Mouse (Mus musculus): ENCODE results near the gene Scn2a.

Scn2a gene
- long read RNA-seq, experiment 1: 0 reads
- long read RNA-seq, experiment 2, partial matches to known transcripts: 1 of 1 reads
- long read RNA-seq, experiment 2, other reads (novel, unspliced or antisense): 0 of 1 reads

DNA sequence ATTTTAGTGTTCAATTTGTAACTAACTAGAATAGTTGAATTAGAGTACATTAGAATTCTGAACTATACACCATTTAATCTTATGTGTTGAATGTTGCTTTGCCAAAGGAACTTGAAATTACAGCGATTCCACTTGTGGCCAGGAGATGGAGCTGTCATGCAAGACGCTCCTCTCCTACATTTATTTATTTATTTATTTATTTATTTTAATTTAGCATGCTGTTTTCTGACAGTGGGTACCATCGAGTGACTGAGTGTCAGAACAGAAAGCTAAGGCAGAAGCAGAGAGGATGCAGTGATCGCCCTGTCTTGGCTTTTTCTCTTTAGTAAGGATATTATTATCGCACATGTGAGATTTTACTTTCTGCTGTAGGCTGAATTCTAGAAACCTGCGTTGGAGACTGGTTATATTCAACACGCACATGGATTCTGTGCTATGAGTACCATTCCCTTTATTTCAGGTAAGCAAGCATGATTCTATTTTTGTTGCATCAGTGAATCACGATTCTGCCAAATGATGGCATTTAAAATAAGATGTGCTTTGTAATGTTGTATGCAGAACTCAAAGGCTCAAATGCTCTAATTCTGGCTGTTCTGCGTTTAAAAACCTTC is at the start of gene Scn2a:
TSS of gene Scn2a (plus strand) at position 216 of the 611 bp plus-strand sequence.
- intact Hi-C loops (cut with DNase I): no loop called here

DNA sequence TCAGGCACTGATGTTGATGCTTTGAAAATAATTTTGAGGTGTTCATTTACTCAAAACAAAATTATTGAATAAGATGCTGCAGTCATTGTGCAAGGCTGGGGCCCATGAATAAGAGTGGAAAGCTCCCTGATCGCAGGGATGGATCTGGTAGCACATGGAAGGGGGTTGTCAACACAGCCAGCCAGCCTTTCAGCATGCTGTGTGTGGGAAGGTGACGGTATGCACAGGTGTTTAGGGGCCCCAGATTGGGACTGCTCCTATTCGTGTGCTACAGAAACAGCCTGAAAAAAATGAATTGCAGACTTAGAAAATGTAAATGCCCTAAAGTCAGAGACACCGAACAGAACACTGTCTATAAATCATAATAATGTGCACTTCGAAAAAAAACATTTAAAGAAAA is 32.9 kb upstream of the Scn2a start:
- intact Hi-C loops (cut with DNase I): no loop called here

DNA sequence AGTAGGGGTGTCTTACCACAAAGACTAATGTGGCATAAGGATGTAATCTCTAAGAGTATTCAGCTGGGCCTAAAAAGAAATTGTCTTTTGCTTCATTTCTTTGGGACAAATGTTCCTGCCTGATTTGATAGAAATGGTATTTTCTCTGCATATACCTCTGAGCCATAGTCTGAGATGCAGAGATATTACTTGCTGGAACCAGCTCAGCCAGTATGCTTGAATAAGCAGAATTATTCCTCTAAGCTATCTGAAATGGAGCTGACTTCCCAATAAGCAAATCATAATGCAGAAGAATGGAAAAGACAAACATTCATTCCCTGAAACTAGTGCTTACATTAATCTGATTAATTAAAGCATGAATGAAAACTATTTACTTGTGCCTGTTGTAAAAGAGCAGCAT is 12.8 kb upstream of the Scn2a start:
- intact Hi-C loops (cut with DNase I): no loop called here

DNA sequence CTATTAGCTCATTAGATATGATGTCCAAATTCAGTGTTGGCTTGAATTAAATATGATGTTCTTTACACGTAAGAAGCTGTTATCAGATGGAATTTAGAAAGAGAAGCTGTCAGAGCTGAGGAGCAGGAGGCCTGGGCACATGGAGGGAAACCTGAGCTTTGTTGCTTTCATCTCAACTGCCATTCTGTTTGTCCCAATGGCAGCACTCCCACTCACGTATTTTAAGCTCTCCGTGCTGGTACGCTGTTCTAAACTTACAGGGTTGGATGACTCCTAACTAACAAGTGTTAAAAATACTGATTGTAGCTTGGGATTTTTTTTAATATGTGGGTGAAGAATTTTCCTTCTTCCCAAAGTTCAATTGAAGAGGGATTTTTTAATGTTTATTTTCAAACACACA is 8.7 kb upstream of the Scn2a start:
- intact Hi-C loops (cut with DNase I): no loop called here

DNA sequence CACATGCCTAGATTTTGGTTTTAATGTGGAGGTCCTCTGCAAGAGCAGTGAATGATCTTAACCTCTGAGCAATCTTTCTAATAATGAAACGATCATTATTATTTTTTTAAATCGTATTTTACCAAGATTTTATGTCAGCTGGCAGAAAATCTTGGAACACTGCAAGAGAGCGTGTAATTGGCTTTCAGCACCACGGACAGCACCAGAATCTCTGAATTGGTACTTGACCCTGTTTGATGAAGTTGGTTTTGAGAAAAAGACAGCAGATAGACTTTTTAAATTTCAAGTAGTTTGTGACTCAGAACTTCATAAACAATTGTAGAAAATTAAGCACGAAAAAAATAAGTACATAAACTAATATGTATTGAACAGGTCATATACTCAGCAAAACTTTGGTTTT is 790 bp upstream of the Scn2a start:
- intact Hi-C loops (cut with DNase I): no loop called here

DNA sequence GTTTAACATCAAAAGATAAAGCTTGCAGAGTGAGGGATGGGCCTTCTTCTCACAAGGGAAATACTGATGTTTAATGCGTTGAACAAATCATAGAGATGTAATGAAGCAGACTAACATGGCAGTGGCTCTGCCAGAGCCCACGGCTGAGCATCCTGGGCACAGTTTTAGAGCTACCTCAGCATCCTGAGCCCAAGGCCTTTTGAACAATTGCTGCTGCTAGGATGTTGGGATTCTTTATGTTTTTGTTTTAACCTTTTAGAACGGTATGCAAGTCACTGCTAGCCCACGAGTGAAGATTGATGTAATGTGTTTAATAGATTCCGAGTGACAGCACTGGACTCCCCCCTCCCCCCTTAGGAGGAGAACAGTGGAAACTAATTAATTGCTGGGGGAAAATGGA is 683 bp downstream of the Scn2a start:
- intact Hi-C loops (cut with DNase I): no loop called here

DNA sequence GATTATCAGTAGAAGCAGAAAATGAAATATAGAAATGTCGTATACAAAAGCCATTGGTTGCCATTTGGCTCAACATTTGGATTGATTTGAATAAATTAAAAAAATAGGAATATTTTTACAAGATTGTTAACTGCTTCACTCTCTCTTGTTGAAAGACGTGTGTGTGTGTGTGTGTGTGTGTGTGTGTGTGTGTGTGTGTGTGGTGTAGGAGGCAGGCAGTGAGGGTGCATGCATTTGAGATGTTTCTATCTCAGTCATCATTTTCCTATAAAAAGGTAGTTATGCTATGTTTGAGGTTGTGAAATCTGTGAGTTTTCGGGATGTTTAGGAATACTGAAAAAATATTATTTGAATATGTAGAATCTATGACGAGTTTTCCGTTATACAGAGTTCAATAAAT is 1.3 kb downstream of the Scn2a start:
- intact Hi-C loops (cut with DNase I): no loop called here

DNA sequence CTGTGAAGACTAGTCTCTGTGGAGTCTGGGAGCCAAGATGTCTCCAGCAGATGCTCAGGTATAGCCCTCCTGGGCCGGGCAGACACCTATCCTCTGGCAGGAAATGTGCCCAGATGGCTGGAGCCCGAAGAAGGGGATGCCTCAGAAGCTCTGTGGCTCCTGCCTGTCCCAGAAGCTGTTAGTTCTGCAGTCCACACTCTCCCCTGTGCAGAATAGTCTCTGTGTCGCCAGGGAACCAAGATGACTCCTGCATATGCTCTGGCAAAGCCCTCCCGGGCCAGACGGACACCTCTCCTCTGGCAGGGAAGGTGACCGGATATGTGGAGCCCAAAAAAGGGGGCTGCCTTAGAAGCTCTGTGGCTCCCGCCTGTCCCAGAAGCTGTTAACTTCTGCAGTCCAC is 32.1 kb downstream of the Scn2a start:
- intact Hi-C loops (cut with DNase I): no loop called here

DNA sequence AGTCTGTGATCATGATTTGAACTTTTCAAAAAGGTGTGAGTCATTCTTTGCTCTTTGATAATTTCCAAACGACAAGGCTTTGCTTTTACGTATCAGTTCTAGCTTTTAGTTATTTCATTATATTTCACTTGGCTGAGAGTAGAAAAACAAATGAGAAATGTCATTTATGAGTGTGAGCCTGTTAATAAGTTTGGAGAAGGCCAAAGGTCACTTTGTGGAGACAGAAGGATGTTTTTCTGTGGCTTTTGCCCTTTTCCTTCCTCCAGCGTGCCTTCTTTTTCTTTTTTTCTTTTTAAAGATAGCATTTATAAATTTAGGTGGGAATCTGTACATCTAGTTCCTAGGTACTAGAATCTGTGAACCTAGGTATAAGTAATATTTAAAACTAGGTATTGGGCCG is 36.5 kb downstream of the Scn2a start:
- intact Hi-C loops (cut with DNase I): no loop called here

DNA sequence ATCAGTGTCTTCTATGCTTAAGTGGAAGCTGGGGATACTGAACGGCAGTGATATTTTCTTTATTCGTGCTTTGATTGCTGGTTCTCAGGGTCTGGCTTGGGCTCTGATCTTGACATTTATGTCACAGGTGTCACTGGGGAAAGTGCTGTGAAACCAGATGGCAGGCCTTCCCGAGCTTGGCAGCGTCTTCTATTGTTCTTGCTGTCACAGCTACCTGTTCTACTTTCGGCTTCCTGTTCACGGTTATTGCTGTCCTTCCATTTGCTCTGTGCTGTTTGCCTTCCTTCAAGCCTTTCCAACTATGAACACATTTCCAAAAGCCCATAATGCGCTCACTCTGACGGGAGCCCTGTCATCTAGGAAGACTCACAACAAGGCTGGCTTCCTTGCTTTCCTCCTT is 37.9 kb downstream of the Scn2a start:
- intact Hi-C loops (cut with DNase I): no loop called here

DNA sequence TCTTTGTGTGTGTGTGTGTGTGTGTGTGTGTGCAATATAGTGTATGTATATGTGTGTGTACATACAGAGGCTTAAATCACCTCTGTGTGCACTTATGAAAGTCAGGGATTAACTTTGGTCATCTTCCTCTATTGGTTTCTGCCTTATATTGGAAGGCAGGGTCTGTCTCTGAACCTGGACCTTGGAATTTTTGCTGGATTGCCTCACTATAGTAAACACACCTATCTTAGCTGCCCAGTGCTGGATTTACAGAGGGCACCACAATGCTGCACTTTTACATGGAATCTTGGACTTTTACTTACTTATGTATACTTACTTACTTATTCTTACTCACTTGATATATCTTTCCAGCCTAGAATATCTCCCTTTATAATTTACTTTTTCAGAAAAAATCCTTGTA is 43.3 kb downstream of the Scn2a start:
- intact Hi-C loops (cut with DNase I): no loop called here

DNA sequence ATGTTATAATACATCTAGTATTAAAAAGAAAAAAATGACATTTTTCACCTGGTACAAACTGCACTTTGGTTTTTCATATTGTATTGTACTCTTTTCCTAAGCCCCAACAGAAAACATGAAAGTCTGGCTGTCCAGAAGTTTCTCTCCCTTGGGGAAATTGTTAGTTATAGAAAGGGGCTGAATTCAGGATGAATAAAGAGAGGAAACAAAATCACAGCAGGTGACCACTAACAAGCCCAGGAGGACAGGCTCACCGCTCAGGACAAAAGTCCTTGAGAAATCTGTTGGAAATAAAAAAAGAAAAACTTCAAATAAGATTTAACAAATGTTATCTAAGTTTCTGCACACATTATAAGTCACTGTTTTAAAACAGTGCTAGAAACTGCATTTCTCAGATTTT is 43.9 kb downstream of the Scn2a start:
- intact Hi-C loops (cut with DNase I): no loop called here

DNA sequence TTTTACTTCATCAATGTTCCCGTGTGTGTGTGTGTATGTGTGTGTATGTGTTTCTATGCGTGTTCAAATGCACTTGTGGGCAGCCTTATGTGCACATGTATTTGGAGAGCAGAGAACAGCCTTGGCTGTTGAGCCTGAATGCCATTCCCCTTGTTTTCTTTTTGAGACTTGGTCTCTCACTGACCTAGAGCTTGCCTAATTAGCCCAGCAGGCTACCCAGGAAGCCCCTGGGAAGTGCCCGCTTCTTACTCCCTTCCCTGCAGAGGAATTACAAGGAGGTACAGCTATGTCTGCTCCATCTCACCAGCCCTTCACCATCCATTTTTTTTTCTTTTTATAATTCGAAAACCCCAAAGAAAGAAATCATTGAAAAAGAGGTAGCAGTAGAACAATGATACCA is 44.6 kb downstream of the Scn2a start:
- intact Hi-C loops (cut with DNase I): loop anchor here (5.0 kb wide), 1 partner anchor 268 kb away; no protein-coding TSS in a partner anchor

DNA sequence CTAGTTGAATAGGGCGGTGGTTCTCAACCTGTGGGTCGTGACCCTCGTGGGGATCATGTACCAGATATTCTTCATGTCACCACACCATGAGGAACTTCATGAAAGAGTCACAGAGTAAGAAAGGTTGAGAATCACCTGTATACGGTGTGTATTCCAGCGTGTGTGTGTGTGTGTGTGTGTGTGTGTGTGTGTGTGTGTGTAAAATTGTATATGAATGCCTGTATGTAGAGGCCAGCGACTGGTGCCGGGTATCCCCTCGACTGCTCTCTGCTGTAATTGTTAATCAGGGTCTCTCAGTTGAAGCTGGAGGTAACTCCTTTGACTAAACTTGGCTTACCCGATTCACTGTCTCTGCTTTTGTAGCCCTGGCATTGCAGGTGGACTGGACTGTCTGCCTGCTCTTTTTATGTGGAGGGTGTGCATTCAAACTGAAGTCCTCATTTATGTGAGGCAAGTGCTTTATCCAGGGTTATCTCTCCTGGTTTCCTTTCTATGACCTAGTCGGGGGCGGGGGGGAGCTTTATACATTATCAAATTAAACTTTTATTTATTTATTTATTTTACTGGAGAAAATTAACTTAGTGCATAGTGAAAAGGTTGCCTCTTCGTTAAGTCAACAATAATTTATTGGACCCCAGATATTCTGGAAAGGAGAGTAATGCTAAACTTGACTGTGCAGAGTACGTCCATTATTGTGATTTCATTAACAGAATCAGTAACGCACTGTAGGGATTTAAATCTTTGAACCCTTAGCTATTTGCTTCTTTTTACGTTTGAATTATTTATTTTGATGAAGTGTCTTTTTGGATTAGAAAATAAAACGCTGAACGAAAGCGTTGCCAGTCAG is 47.2 kb downstream of the Scn2a start:
- intact Hi-C loops (cut with DNase I): loop anchor here (5.0 kb wide), 1 partner anchor 271 kb away; no protein-coding TSS in a partner anchor

DNA sequence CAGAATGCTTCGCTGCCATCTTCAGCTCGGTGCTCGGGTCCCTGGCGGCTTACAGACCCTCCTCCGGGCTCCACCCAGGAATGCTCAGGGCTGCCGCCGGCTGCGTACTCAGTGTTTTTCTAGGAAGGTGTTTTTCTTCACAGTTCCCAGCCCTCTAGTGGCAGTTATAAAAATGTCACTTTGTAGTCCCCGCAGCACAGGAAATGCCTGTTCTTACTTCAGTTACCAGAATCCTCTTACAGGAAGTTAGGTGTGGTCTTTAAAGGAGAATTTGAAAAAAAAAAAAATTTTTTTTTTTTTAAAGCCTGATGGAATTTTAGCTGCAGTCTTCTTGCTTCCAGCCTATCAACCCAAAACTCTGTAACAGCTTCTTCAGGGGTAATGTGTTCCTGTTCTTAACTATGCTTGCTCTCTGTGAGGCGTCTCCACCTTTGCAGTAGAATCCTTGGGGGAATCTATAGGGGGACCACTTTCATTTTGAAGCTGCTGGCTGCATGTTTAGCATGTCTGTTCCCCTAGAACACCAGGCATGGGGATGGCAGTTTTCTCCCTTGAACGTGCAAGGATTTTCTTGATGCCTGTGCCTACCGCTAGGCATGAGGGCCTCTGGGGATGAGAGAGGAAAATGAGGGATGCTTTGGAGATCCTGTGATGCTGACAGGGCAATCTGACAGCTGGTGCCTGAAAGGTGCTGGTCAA is 48.0 kb downstream of the Scn2a start:
- intact Hi-C loops (cut with DNase I): loop anchor here (5.0 kb wide), 1 partner anchor 271 kb away; no protein-coding TSS in a partner anchor

DNA sequence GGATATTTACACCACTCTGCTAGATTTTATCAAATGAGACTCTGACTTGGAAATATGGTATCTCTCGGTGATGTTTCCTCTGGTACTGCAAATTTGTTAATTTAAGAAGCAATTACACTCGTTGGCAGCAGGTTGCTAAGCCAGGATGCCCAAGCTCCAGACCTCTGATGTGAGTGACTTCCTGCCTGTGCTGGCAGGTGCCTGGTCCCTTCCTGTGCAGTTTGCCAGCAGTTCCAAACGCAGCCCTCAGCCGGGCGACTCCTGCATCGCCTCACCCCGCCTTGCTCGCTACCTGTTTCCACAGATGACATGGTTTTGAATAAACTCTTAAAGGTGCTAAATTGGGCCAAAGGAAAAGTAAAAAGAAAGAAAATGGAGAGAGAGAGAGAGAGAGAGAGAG is 49.0 kb downstream of the Scn2a start:
- intact Hi-C loops (cut with DNase I): loop anchor here (5.0 kb wide), 1 partner anchor 272 kb away; no protein-coding TSS in a partner anchor

DNA sequence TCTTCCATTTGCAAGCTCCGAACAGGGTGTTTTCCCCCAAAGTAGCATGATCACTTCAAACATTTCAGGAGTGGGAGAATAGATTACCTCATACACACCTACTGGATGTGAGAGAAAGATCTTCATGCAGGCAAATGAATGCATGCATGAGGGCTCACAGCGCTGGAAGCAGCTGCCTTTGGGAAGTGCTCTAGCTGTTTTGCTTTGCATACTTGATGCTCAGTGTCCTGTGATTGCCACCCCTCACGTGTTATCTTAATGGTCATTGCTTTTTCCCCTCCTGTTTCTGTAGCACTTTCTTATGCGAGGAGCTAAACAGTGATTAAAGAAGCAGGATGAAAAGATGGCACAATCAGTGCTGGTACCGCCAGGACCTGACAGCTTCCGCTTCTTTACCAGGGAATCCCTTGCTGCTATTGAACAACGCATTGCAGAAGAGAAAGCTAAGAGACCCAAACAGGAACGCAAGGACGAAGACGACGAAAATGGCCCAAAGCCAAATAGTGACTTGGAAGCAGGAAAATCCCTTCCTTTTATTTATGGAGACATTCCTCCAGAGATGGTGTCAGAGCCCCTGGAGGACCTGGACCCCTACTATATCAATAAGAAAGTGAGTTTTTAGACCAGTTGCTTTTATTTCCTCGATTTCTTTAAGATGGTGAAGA is 49.7 kb downstream of the Scn2a start:
- intact Hi-C loops (cut with DNase I): no loop called here

DNA sequence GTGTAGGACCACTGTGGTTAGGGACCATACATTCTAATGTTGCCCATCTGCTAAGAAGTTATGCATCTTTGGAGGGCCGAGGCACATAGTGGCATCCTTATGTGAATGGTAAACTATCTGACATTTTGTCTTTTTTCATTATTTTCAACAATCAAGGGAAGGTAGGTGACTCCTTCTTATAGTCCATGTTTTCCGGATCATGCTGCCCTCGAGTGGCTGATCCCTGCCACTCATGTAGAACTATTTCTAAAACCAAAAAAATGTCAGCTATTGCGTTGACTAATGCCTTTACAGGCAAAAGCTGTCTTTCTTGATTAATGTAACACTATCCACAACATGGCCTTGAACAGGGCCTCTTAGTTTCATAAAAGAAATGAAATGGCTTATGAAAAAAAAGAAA is 59.0 kb downstream of the Scn2a start:
- intact Hi-C loops (cut with DNase I): no loop called here

DNA sequence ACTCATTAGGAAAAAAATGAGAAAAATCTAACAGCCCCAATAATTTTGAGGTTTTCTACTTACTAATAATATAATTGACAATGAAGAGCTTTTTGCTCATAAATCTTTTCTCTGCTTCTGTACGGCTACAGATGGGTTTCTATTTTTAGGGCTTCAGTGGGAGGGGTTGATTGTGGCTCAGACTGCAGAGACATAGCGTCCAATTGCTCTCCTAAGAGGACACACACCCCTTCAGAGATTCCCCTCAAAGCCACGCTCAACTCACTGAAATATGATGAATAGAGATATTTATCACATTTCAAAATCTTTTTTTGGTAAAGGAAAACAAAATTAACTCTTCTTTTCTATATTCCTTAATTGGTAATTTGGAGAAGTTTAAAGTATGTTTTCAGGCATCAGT is 64.6 kb downstream of the Scn2a start:
- intact Hi-C loops (cut with DNase I): no loop called here

DNA sequence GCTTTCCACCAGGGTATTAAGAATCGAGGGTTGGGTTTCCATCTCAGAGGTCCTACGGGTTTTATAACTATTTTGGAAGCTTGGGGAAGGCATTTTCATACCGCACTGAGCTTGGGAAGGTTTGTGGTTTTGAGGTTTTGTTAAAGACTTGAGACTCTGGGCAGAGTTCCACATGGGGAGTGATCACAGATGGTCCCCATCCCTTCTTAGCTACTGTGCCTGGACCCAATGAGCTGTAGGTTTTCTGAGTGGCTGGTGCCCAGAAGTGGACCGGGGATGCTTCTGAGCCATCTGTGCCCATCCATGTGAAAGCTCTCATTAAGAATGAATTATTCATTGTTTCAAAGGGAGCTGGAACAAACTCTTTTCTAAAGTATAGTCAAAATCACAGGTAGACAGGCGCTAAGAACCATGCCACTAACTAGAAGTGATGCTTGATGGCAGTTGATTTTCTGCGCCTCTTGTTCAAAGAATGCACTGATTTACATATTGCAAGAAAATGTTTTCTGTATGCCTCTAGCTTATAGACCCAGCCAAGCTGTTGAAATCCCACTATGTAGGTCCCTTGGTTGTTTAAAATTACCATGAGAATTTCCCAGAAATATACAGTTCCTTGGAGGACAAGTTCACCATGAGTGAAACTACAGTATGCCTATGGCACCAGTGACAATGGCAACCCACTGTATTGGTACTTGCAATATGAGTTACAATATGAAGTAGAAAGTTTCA is 70.0 kb downstream of the Scn2a start:
- intact Hi-C loops (cut with DNase I): no loop called here

DNA sequence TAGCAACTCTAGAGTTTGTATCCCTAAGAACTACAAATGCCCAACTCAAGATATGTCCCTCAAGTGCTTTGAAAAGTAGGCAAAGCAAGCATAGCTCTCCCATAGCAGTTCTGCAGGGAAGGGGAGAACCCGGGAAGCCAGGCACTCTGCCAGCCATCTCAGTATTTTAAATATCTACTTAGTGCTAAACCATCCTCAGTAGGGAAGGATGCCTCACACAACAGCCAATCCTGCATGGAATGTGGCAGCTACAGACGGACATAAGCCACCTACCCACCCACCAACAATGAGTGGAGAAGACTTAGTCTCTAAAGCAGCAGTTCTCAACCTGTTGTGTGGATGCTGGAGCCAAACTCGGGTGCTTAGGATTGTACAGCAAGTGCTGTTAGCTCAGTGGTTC is 73.9 kb downstream of the Scn2a start:
- intact Hi-C loops (cut with DNase I): no loop called here

All from adrenal gland (tissue).